Mouse (Mus musculus) limb, embryonic 14.5 days (tissue): ENCODE measurements around the gene Txn2. TPM values are rescaled to one million over a fixed set of nuclear protein-coding genes. Genes with fewer than 3 reads are reported as not detected.

Experiments
- ATAC-seq: fragments of 200-750 bp; cut with Nextera tagmentation; 2 replicates; pipeline ENCODE4 v1.8.0; 2017; ENCODE audit warnings: low read depth, moderate number of reproducible peaks, moderate TSS enrichment; ENCODE audit not compliant: low FRiP score
- DNase-seq: peaks from one replicate; pipeline ENCODE4 v3.0.0-alpha.2; 2015; ENCODE audit warnings: low spot score
- H3K27ac ChIP-seq: fragments of 300-500 bp; sonication (generic); replicated peaks from 2 replicates; pipeline ENCODE4 v1.5.1; 2014; ENCODE audit warnings: low read depth, mild to moderate bottlenecking, low read length, moderate library complexity, mixed read lengths
- H3K27me3 ChIP-seq: fragments of 300-500 bp; sonication (generic); 2 replicates; pipeline ENCODE4 v1.6.1; 2014; ENCODE audit warnings: low read length, mixed read lengths; ENCODE audit not compliant: control insufficient read depth, insufficient read depth
- H3K36me3 ChIP-seq: fragments of 300-500 bp; sonication (generic); 2 replicates; pipeline ENCODE4 v1.6.1; 2014; ENCODE audit warnings: mild to moderate bottlenecking, low read length, moderate library complexity, mixed read lengths; ENCODE audit not compliant: control insufficient read depth, insufficient read depth
- H3K4me1 ChIP-seq: fragments of 300-500 bp; sonication (generic); 2 replicates; pipeline ENCODE4 v1.6.1; 2014; ENCODE audit warnings: antibody characterized with exemption, low read length, mixed read lengths; ENCODE audit not compliant: control insufficient read depth, insufficient read depth
- H3K4me2 ChIP-seq: fragments of 300-500 bp; sonication (generic); replicated peaks from 2 replicates; pipeline ENCODE4 v1.6.1; 2014; ENCODE audit warnings: low read depth, mild to moderate bottlenecking, low read length, moderate library complexity; ENCODE audit not compliant: severe bottlenecking
- H3K4me3 ChIP-seq: fragments of 300-500 bp; sonication (generic); replicated peaks from 2 replicates; pipeline ENCODE4 v1.5.1; 2014; ENCODE audit warnings: low read length
- H3K9ac ChIP-seq: fragments of 300-500 bp; sonication (generic); 2 replicates; pipeline ENCODE4 v1.6.1; 2014; ENCODE audit warnings: mild to moderate bottlenecking, low read depth, low read length, moderate library complexity; ENCODE audit not compliant: severe bottlenecking
- H3K9me3 ChIP-seq: fragments of 300-500 bp; sonication (generic); 2 replicates; pipeline ENCODE4 v1.6.1; 2016; ENCODE audit warnings: low read length; ENCODE audit not compliant: control insufficient read depth
- POLR2A ChIP-seq: fragments of 200-500 bp; IDR thresholded peaks from 2 replicates; pipeline ENCODE4 v1.8.0; 2012; ENCODE audit warnings: inconsistent platforms, mild to moderate bottlenecking, moderate library complexity, borderline replicate concordance; ENCODE audit not compliant: insufficient read depth, insufficient read length; ENCODE audit errors: extremely low read depth
- WGBS: fragments of 180-500 bp; shearing (Covaris S2); extraction: QIAGEN DNeasy Blood & Tissue Kit; methylation state at CpG from one replicate; pipeline ENCODE4 v1.1.7; 2014; 5-methylcytosine and 5-hydroxymethylcytosine counted together
- polyA plus RNA-seq, 2 experiments: library from polyadenylated mRNA; depleted of rRNA in 1 of 2; stranded (reverse) in 1 of 2; unstranded in 1 of 2; fragments of >200 nt; fragmentation: Nextera tagmentation in 1 of 2; extraction: Ambion mirVana in 1 of 2; gene quantifications; 2 replicates each; pipeline versions ENCODE4 v1.2.1 to v1.2.3; 2012 to 2014

Gene Txn2
- polyA plus RNA-seq, 2 experiments: 183 to 266 TPM

DNA sequence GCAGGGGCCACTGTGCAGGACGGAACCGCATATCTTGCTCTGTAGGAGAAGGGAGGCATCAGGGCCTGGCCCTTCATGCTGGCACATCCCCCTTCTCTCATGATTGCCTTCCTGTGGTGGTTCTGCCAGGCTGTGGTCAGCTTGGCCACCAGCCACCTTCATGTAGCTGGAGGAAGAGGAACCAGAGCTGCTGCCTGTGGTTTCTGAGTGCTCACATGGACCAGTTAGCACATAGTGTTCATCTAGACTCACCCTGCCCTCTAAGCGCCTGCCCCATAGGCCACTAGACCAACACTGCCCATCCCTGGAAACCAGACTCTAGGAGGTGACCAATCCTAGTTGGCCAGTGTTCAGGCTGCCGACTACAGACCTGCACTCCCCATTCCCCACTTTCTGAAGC is 16.9 kb upstream of the Txn2 start:
- Histone ChIP-seq H3K9me3 (no peaks in the 10 kb centered on the region), H3K27me3 (no peaks in the 10 kb centered on the region), H3K4me1 (no peaks in the 10 kb centered on the region), H3K4me2 (no peak overlapping the region), H3K36me3 (peaks cover 16% of the 10 kb centered on the region), H3K9ac (no peak overlapping the region), H3K27ac (no peak overlapping the region), H3K4me3 (no peak overlapping the region)
- 90% methylated on average over 4 of the region's 4 CpGs for WGBS
- no peak for TF ChIP-seq POLR2A
- no peak for ATAC-seq
- no peak for DNase-seq

DNA sequence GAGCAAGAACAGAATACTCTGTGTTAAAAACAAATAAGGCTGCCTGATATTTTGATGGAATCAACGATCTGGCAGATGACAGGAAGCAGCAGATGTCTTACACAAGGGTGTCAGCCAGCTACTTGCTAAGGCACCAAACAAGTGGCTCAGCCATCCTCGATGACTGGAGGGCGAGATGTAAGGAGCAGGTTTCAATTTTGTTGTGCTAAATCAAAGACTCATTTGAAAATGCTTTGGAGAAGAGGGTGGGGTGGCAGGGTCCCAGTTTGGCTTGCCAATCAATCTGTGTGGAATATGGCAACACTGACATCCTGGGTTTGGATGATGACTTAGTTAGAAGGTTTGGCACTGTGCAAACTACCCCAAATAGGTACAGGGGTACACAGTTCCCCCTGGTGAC is 12.8 kb upstream of the Txn2 start:
- no peak for TF ChIP-seq POLR2A
- no peaks in the 10 kb centered on the region for H3K4me1 ChIP-seq
- H3K9ac ChIP-seq: no peak overlapping the region
- DNase-seq (no peak), ATAC-seq (no peak)
- 91% methylated on average over 3 of the region's 3 CpGs for WGBS
- no peaks in the 10 kb centered on the region for H3K9me3 ChIP-seq
- H3K4me3 ChIP-seq: no peak overlapping the region
- H3K27ac ChIP-seq: no peak overlapping the region
- peaks cover 13% of the 10 kb centered on the region; the same call in 1 of the 2 replicates for H3K36me3 ChIP-seq
- H3K27me3 ChIP-seq: no peaks in the 10 kb centered on the region
- no peak overlapping the region for H3K4me2 ChIP-seq

DNA sequence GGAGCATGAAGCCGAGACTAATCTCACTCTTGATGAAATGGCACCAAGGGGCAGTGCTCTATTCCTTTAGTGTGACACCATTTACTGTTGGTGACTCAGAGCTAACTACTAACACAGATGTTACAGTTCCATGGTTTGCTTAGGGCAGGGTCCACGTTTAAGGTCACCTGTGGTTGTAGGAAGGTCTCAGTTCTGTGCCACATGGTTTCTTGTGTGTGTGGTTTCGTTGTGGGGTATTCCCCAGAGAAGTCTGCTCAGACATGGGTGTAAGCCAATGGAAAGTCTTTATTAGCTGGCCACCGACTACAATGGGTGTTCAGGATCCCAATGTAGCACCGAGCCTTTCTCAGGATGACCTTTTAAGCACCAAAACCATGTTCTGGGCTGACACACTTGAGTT is 9.7 kb upstream of the Txn2 start:
- Histone ChIP-seq H3K4me3 (no peak overlapping the region), H3K9ac (no peak overlapping the region), H3K27ac (no peak overlapping the region), H3K36me3 (peaks cover 4% of the 10 kb centered on the region; the same call in 1 of the 2 replicates), H3K4me2 (no peak overlapping the region), H3K27me3 (no peaks in the 10 kb centered on the region), H3K9me3 (no peaks in the 10 kb centered on the region), H3K4me1 (peaks cover 6% of the 10 kb centered on the region)
- WGBS: 82% methylated on average over 5 of the region's 5 CpGs
- no peak for TF ChIP-seq POLR2A
- ATAC-seq: no peak
- DNase-seq: no peak

DNA sequence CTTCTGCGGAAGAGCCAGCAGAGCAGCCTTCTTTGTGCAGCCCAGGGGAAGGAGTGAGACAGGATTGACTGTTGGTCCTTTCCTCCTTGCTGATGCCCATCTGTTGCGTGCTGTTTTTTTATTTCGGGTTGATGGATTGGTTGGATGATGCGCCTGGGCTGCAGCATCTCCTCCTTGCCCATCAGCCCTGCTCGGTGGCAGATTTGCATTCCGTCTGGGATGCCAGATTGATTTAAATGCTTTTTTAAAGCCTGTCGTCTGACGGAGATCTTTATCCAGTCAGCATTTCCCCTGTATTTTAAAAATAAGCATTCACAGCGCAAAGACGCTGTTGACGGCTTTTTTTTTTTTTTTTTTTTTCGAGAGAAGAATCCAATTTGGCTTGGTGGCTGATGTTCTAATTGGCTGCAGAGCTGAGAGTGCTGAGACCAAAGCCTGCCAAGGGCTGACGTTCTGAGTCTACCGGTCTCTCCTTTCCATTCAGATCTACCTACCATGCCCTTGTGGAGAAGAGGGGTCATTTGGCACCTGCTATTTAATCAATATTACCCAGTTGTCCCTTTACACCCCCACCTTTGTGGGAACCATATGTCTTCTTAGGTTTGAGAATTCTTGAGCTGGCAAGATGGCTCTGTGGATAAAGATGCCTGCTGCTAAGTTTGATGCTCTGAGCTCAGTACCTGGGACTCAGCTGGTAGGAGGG is 7.0 kb upstream of the Txn2 start:
- 76% methylated on average over 14 of the region's 14 CpGs for WGBS
- no peaks in the 10 kb centered on the region for H3K9me3 ChIP-seq
- ATAC-seq (no peak), DNase-seq (no peak)
- H3K9ac ChIP-seq: no peak overlapping the region
- TF ChIP-seq POLR2A: no peak
- no peak overlapping the region for H3K27ac ChIP-seq
- peaks cover 8% of the 10 kb centered on the region for H3K4me1 ChIP-seq
- H3K36me3 ChIP-seq: no peaks in the 10 kb centered on the region
- H3K27me3 ChIP-seq: no peaks in the 10 kb centered on the region
- no peak overlapping the region for H3K4me2 ChIP-seq
- no peak overlapping the region for H3K4me3 ChIP-seq

- no peaks in the 10 kb centered on the region for H3K36me3 ChIP-seq
- DNase-seq (no peak), ATAC-seq (no peak)
- H3K4me3 ChIP-seq: no peak overlapping the region
- no peak for TF ChIP-seq POLR2A
- 57% methylated on average over 5 of the region's 5 CpGs for WGBS
- H3K9me3 ChIP-seq: no peaks in the 10 kb centered on the region
- H3K4me1 ChIP-seq: peaks cover 8% of the 10 kb centered on the region
- no peak overlapping the region for H3K4me2 ChIP-seq
- H3K27ac ChIP-seq: no peak overlapping the region
- no peak overlapping the region for H3K9ac ChIP-seq
- H3K27me3 ChIP-seq: no peaks in the 10 kb centered on the region
These were observed 6.2 kb upstream of the Txn2 start for GRCm38 (mm10) chr15:77934968-77935367.
